Mouse (Mus musculus) mature B cell (primary cell): ENCODE data around the gene Vmn1r131.
"Not testable (repeated sequence)": the region's sequence is repeated elsewhere in the genome, so short reads cannot be mapped to it uniquely, and the experiment has no call there.

ENCODE experiments used
- in situ Hi-C: fragments of 300-500 bp; cut with MboI; formaldehyde crosslinking; loops from 2 replicates; pipeline ENCODE4 v1.14.3; 2019

The Vmn1r131 gene

GRCm38 (mm10) chr7:21545990-21546389 lies at the start of gene Vmn1r131:
Gene Vmn1r131, minus strand, starts transcription at chr7:21546090.
- in situ Hi-C loops: not testable (repeated sequence)

- in situ Hi-C loops: not testable (repeated sequence)
These were observed 34.4 kb downstream of the Vmn1r131 start, which contains the start of gene Vmn1r130 for GRCm38 (mm10) chr7:21511480-21511879. Gene Vmn1r130, plus strand, starts transcription at chr7:21511780.
